Mouse (Mus musculus) induced T-regulatory cell, adult 2 months (primary cell): ENCODE measurements around the gene Myh15.
"Not testable (repeated sequence)": the region's sequence is repeated elsewhere in the genome, so short reads cannot be mapped to it uniquely, and the experiment has no call there.

Experiments used
- DNase-seq: peaks from one replicate; pipeline ENCODE4 v3.0.0-alpha.2; 2012; ENCODE audit warnings: low read depth

Gene Myh15

GRCm38 (mm10) chr16:49057186-49057585 lies at the start of gene Myh15:
Gene Myh15, plus strand, starts transcription at chr16:49057486.
- no peak for DNase-seq

- DNase-seq = peak; percentile 50
These were observed 40.5 kb upstream of the Myh15 start for GRCm38 (mm10) chr16:49016620-49017332.

- no peak for DNase-seq
These were observed 21.4 kb upstream of the Myh15 start for GRCm38 (mm10) chr16:49035852-49036251.

GRCm38 (mm10) chr16:49037771-49038170 lies 19.5 kb upstream of the Myh15 start:
- DNase-seq = no peak

- no peak for DNase-seq
These were observed 16.6 kb upstream of the Myh15 start for GRCm38 (mm10) chr16:49040554-49041221.

- DNase-seq = no peak
These were observed 8.1 kb upstream of the Myh15 start for GRCm38 (mm10) chr16:49049214-49049613.

GRCm38 (mm10) chr16:49069256-49069963 lies 12.1 kb downstream of the Myh15 start:
- no peak for DNase-seq

- no peak for DNase-seq
These were observed 14.0 kb downstream of the Myh15 start for GRCm38 (mm10) chr16:49071316-49071715.

- no peak for DNase-seq
These were observed 70.7 kb downstream of the Myh15 start for GRCm38 (mm10) chr16:49128015-49128414.

GRCm38 (mm10) chr16:49156193-49156592 lies 98.9 kb downstream of the Myh15 start:
- peak; percentile 22 for DNase-seq

- peak; percentile 67 for DNase-seq
These were observed 107.3 kb downstream of the Myh15 start for GRCm38 (mm10) chr16:49164349-49165137.

GRCm38 (mm10) chr16:49165728-49166127 lies 108.4 kb downstream of the Myh15 start:
- no peak for DNase-seq

GRCm38 (mm10) chr16:49167325-49167724 lies 110.0 kb downstream of the Myh15 start:
- no peak for DNase-seq

- no peak for DNase-seq
These were observed 117.8 kb downstream of the Myh15 start for GRCm38 (mm10) chr16:49175077-49175476.

- DNase-seq = no peak
These were observed 118.6 kb downstream of the Myh15 start for GRCm38 (mm10) chr16:49175729-49176395.

- no peak for DNase-seq
These were observed 136.2 kb downstream of the Myh15 start for GRCm38 (mm10) chr16:49193521-49193920.

- DNase-seq = no peak
These were observed 136.7 kb downstream of the Myh15 start for GRCm38 (mm10) chr16:49193986-49194385.

GRCm38 (mm10) chr16:49196290-49196689 lies 139.0 kb downstream of the Myh15 start:
- DNase-seq = no peak

GRCm38 (mm10) chr16:49197951-49198350 lies 140.7 kb downstream of the Myh15 start:
- DNase-seq = no peak

GRCm38 (mm10) chr16:49223733-49224132 lies 166.4 kb downstream of the Myh15 start:
- no peak for DNase-seq

GRCm38 (mm10) chr16:49243517-49243916 lies 186.2 kb downstream of the Myh15 start:
- not testable (repeated sequence) for DNase-seq
